Mouse (Mus musculus) C3H10T1/2 (cell line): ENCODE results near the gene Elovl5. TPM values are rescaled to one million over a fixed set of nuclear protein-coding genes. Genes with fewer than 3 reads are reported as not detected.

Source experiments
- polyA plus RNA-seq, 2 experiments: library from polyadenylated mRNA; unstranded; fragments of >200 nt; fragmentation: generic; extraction: Trizol; gene quantifications; one replicate each; pipeline ENCODE4 v1.2.1; 2012; ENCODE audit warnings: missing spikeins in 2 of 2

Gene Elovl5
- polyA plus RNA-seq = 10 to 100 TPM in 1 of 2 experiments, 1 to 10 TPM in 1; 4.7 to 37.1 TPM

GRCm38 (mm10) chr9:77917074-77917621 is at the start of gene Elovl5:
Elovl5 (plus strand) TSS chr9:77917364.

Other genes starting within 250 kb of the Elovl5 start
- gene Gclc, start 162.8 kb upstream of the Elovl5 start, polyA plus RNA-seq = 1 to 10 TPM; 1.0 to 4.0 TPM
- not detected for gene Gcm1, start 134.6 kb downstream of the Elovl5 start, polyA plus RNA-seq
- 10 to 100 TPM in 1 of 2 experiments, 1 to 10 TPM in 1; 7.7 to 25.1 TPM for gene Fbxo9, start 191.7 kb downstream of the Elovl5 start, polyA plus RNA-seq
- gene Ick, start 191.8 kb downstream of the Elovl5 start, polyA plus RNA-seq = 10 to 100 TPM in 1 of 2 experiments, 1 to 10 TPM in 1; 2.9 to 11.2 TPM